Mouse (Mus musculus) thymus, postnatal 14 days (tissue): ENCODE measurements around the gene 2310030G06Rik.

Experiments used
- DNase-seq: peaks from one replicate; pipeline ENCODE4 v3.0.0; 2021

The 2310030G06Rik gene

GRCm38 (mm10) chr9:50698418-50699409 is 47.6 kb downstream of the 2310030G06Rik start:
- DNase-seq, result peak; percentile 33

- DNase-seq, result peak; percentile 52
These were observed 48.7 kb downstream of the 2310030G06Rik start for GRCm38 (mm10) chr9:50697706-50698041.

- no peak for DNase-seq
These were observed 49.3 kb downstream of the 2310030G06Rik start for GRCm38 (mm10) chr9:50696851-50697705.

- DNase-seq, result no peak
These were observed 51.2 kb downstream of the 2310030G06Rik start for GRCm38 (mm10) chr9:50695153-50695552.

GRCm38 (mm10) chr9:50693631-50694030 is 52.7 kb downstream of the 2310030G06Rik start:
- peak; percentile 70 for DNase-seq

- DNase-seq, result no peak
These were observed 53.4 kb downstream of the 2310030G06Rik start for GRCm38 (mm10) chr9:50692626-50693580.
